Mouse (Mus musculus) frontal cortex, adult (tissue): ENCODE measurements around the gene Cfap54.

ENCODE experiments used
- ATAC-seq: cut with Nextera tagmentation; 2 replicates; pipeline ENCODE4 v1.9.2; 2017; ENCODE audit warnings: mild to moderate bottlenecking, moderate library complexity, mixed read lengths; ENCODE audit not compliant: low TSS enrichment

The Cfap54 gene

GRCm38 (mm10) chr10:92754359-92754758 lies 327.1 kb downstream of the Cfap54 start:
- no peak for ATAC-seq

- no peak for ATAC-seq
Observed at GRCm38 (mm10) chr10:92730339-92730738, 351.1 kb downstream of the Cfap54 start.

- ATAC-seq, result no peak
Observed at GRCm38 (mm10) chr10:92728723-92729122, 352.7 kb downstream of the Cfap54 start.
